Mouse (Mus musculus): ENCODE data around the gene Slc34a3. TPM values are rescaled to one million over a fixed set of nuclear protein-coding genes. Genes with fewer than 3 reads are reported as not detected.

Slc34a3 gene
- total RNA-seq, 2 experiments from 2014 or later = not detected

GRCm38 (mm10) chr2:25255284-25255779 lies 21.2 kb upstream of the Slc34a3 start, which contains the start of gene Tmem203:
Tmem203 (plus strand) TSS chr2:25255439.
- peak; percentile 84 to 90 for DNase-seq (ENCODE audit: extremely low spot score in 1 of 2, low spot score in 1 of 2)

GRCm38 (mm10) chr2:25252331-25252730 lies 18.2 kb upstream of the Slc34a3 start:
- no peak for DNase-seq (ENCODE audit: extremely low spot score in 1 of 2, low spot score in 1 of 2)

- no peak for DNase-seq (ENCODE audit: extremely low spot score in 1 of 2, low spot score in 1 of 2)
Observed at GRCm38 (mm10) chr2:25246183-25247072, 12.3 kb upstream of the Slc34a3 start, which contains the start of gene AL732309.1. AL732309.1 (minus strand) TSS chr2:25246863.

GRCm38 (mm10) chr2:25244144-25244543 lies 10.0 kb upstream of the Slc34a3 start:
- no peak for DNase-seq (ENCODE audit: extremely low spot score in 1 of 2, low spot score in 1 of 2)

GRCm38 (mm10) chr2:25243342-25243741 lies 9.2 kb upstream of the Slc34a3 start:
- DNase-seq (ENCODE audit: extremely low spot score in 1 of 2, low spot score in 1 of 2) = no peak

GRCm38 (mm10) chr2:25242101-25242506 lies 7.9 kb upstream of the Slc34a3 start, which contains the start of the genes Rnf208 and Cysrt1:
Rnf208 (plus strand) TSS chr2:25242255.
Cysrt1 (minus strand) TSS chr2:25242452.
- peak in 1 of 2 experiments; percentile 44 for DNase-seq (ENCODE audit: extremely low spot score in 1 of 2, low spot score in 1 of 2)

GRCm38 (mm10) chr2:25241438-25241775 lies 7.2 kb upstream of the Slc34a3 start:
- DNase-seq (ENCODE audit: extremely low spot score in 1 of 2, low spot score in 1 of 2) = no peak

GRCm38 (mm10) chr2:25240723-25241437 lies 6.7 kb upstream of the Slc34a3 start:
- DNase-seq (ENCODE audit: extremely low spot score in 1 of 2, low spot score in 1 of 2) = peak; percentile 36 to 46

GRCm38 (mm10) chr2:25240310-25240709 lies 6.1 kb upstream of the Slc34a3 start:
- DNase-seq (ENCODE audit: extremely low spot score in 1 of 2, low spot score in 1 of 2) = no peak

- DNase-seq (ENCODE audit: extremely low spot score in 1 of 2, low spot score in 1 of 2) = no peak
Observed at GRCm38 (mm10) chr2:25239766-25240165, 5.6 kb upstream of the Slc34a3 start.

GRCm38 (mm10) chr2:25238106-25238505 lies 3.9 kb upstream of the Slc34a3 start:
- no peak for DNase-seq (ENCODE audit: extremely low spot score in 1 of 2, low spot score in 1 of 2)

GRCm38 (mm10) chr2:25237522-25237921 lies 3.4 kb upstream of the Slc34a3 start:
- DNase-seq (ENCODE audit: extremely low spot score in 1 of 2, low spot score in 1 of 2) = no peak

- DNase-seq (ENCODE audit: extremely low spot score in 1 of 2, low spot score in 1 of 2) = no peak
Observed at GRCm38 (mm10) chr2:25236614-25237013, 2.5 kb upstream of the Slc34a3 start, which contains the start of gene Rnf224. Rnf224 (minus strand) TSS chr2:25236787.

GRCm38 (mm10) chr2:25234551-25235220 lies 522 bp upstream of the Slc34a3 start:
- DNase-seq (ENCODE audit: extremely low spot score in 1 of 2, low spot score in 1 of 2) = no peak

- DNase-seq (ENCODE audit: extremely low spot score in 1 of 2, low spot score in 1 of 2) = no peak
Observed at GRCm38 (mm10) chr2:25233421-25233820, 743 bp downstream of the Slc34a3 start.

GRCm38 (mm10) chr2:25231038-25231437 lies 3.1 kb downstream of the Slc34a3 start:
- no peak for DNase-seq (ENCODE audit: extremely low spot score in 1 of 2, low spot score in 1 of 2)

- DNase-seq (ENCODE audit: extremely low spot score in 1 of 2, low spot score in 1 of 2) = no peak
Observed at GRCm38 (mm10) chr2:25230581-25230980, 3.6 kb downstream of the Slc34a3 start.

GRCm38 (mm10) chr2:25229582-25229981 lies 4.6 kb downstream of the Slc34a3 start:
- DNase-seq (ENCODE audit: extremely low spot score in 1 of 2, low spot score in 1 of 2) = no peak

- DNase-seq (ENCODE audit: extremely low spot score in 1 of 2, low spot score in 1 of 2) = no peak
Observed at GRCm38 (mm10) chr2:25228995-25229530, 5.1 kb downstream of the Slc34a3 start.

- peak; percentile 65 to 88 for DNase-seq (ENCODE audit: extremely low spot score in 1 of 2, low spot score in 1 of 2)
Observed at GRCm38 (mm10) chr2:25228431-25228889, 5.7 kb downstream of the Slc34a3 start.
